Mouse (Mus musculus): Measurements from ENCODE around the gene Fth1. TPM values are rescaled to one million over a fixed set of nuclear protein-coding genes. Genes with fewer than 3 reads are reported as not detected.

Fth1 gene
- total and polyA plus RNA-seq, 3 experiments, result 2,797 to 3,430 (median 2,956) TPM

GRCm38 (mm10) chr19:9945800-9946564 lies 34.4 kb upstream of the Fth1 start:
- Histone ChIP-seq H3K27me3 (ENCODE audit: control insufficient read depth, insufficient read depth, low read length) (no peaks in the 10 kb centered on the region), H3K9ac (ENCODE audit: low read depth, low read length) (no peak overlapping the region), H3K27ac (no peak overlapping the region; the same call in 1 of the 2 replicates), H3K4me3 (no peak overlapping the region), H3K79me2 (replicated peaks; ENCODE audit: control insufficient read depth, insufficient read depth, low read length) (no peaks in the 10 kb centered on the region), H3K4me1 (ENCODE audit: control insufficient read depth, insufficient read depth, low read length) (peaks cover 14% of the 10 kb centered on the region), H3K36me3 (ENCODE audit: control insufficient read depth, insufficient read depth, low read length) (no peaks in the 10 kb centered on the region)
- no peak for TF ChIP-seq EP300 (IDR thresholded peaks at IDR 0.05; ENCODE audit: insufficient read depth, low read depth, low read length)
- 0 out of 2 replicates have a peak, but pooled peaks have one; percentile 20 for TF ChIP-seq POLR2A (IDR thresholded peaks at IDR 0.05; ENCODE audit: insufficient read depth, low read depth, low read length)
- peak in 1 of 2 experiments; percentile 56 for DNase-seq
- WGBS, result 72% methylated on average over 8 of the region's 8 CpGs
- intact Hi-C loops (cut with DNase I), result no loop called here

- Histone ChIP-seq H3K4me1 (ENCODE audit: control insufficient read depth, insufficient read depth, low read length) (peaks cover 14% of the 10 kb centered on the region), H3K27me3 (ENCODE audit: control insufficient read depth, insufficient read depth, low read length) (no peaks in the 10 kb centered on the region), H3K36me3 (ENCODE audit: control insufficient read depth, insufficient read depth, low read length) (no peaks in the 10 kb centered on the region), H3K4me3 (no peak overlapping the region), H3K9ac (ENCODE audit: low read depth, low read length) (no peak overlapping the region), H3K27ac (no peak overlapping the region; the same call in none of the 2 replicates), H3K79me2 (replicated peaks; ENCODE audit: control insufficient read depth, insufficient read depth, low read length) (no peaks in the 10 kb centered on the region)
- TF ChIP-seq EP300 (IDR thresholded peaks at IDR 0.05; ENCODE audit: insufficient read depth, low read depth, low read length) (peak; percentile 37; the same call in 1 of the 2 replicates), POLR2A (IDR thresholded peaks at IDR 0.05; ENCODE audit: insufficient read depth, low read depth, low read length) (no peak), CTCF (IDR thresholded peaks at IDR 0.05) (no peak)
- 16% methylated on average over 3 of the region's 3 CpGs for WGBS
- peak in 1 of 2 experiments; percentile 60 for DNase-seq
- intact Hi-C loops (cut with DNase I), result no loop called here
Measured at GRCm38 (mm10) chr19:9946986-9947385, 33.4 kb upstream of the Fth1 start.

- Histone ChIP-seq H3K9ac (ENCODE audit: low read depth, low read length) (no peak overlapping the region), H3K79me2 (replicated peaks; ENCODE audit: control insufficient read depth, insufficient read depth, low read length) (no peaks in the 10 kb centered on the region), H3K27ac (no peak overlapping the region; the same call in 1 of the 2 replicates), H3K4me1 (ENCODE audit: control insufficient read depth, insufficient read depth, low read length) (peaks cover 6% of the 10 kb centered on the region), H3K4me3 (no peak overlapping the region), H3K36me3 (ENCODE audit: control insufficient read depth, insufficient read depth, low read length) (no peaks in the 10 kb centered on the region), H3K27me3 (ENCODE audit: control insufficient read depth, insufficient read depth, low read length) (no peaks in the 10 kb centered on the region)
- WGBS, result 58% methylated on average over 3 of the region's 3 CpGs
- intact Hi-C loops (cut with DNase I), result no loop called here
- TF ChIP-seq CTCF (IDR thresholded peaks at IDR 0.05), result no peak
- no peak for TF ChIP-seq EP300 (IDR thresholded peaks at IDR 0.05; ENCODE audit: insufficient read depth, low read depth, low read length)
- TF ChIP-seq POLR2A (IDR thresholded peaks at IDR 0.05; ENCODE audit: insufficient read depth, low read depth, low read length), result no peak
- DNase-seq, result no peak
Measured at GRCm38 (mm10) chr19:9952390-9952789, 28.0 kb upstream of the Fth1 start.

DNA sequence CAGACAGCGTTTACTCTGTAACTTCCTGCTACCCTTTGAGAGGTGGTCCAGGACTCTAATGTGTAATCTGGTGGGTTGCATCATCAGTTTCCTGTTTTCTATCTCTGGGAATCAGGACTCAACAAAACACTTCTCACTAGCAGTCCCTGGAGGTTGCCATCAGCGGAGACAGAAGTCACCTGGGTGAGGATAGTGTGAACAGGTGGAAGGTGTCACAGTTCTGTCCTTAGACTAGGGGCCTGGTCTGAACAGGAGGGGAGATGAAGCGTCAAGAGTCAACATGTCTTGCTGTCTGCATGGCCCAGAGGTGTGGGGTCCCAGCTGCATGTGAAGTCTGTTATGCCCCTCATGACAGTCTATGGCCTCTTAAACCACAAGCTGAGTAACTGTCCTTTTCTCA lies 27.5 kb upstream of the Fth1 start:
- no peak overlapping the region for H3K9ac ChIP-seq (ENCODE audit: low read depth, low read length)
- no peaks in the 10 kb centered on the region for H3K79me2 ChIP-seq (replicated peaks; ENCODE audit: control insufficient read depth, insufficient read depth, low read length)
- WGBS, result 87% methylated on average over 3 of the region's 3 CpGs
- no peak for TF ChIP-seq POLR2A (IDR thresholded peaks at IDR 0.05; ENCODE audit: insufficient read depth, low read depth, low read length)
- TF ChIP-seq CTCF (IDR thresholded peaks at IDR 0.05), result no peak
- no peak for TF ChIP-seq EP300 (IDR thresholded peaks at IDR 0.05; ENCODE audit: insufficient read depth, low read depth, low read length)
- no peak overlapping the region for H3K4me3 ChIP-seq
- H3K36me3 ChIP-seq (ENCODE audit: control insufficient read depth, insufficient read depth, low read length), result no peaks in the 10 kb centered on the region
- intact Hi-C loops (cut with DNase I), result no loop called here
- H3K27ac ChIP-seq, result no peak overlapping the region; the same call in 1 of the 2 replicates
- DNase-seq, result no peak
- no peaks in the 10 kb centered on the region for H3K27me3 ChIP-seq (ENCODE audit: control insufficient read depth, insufficient read depth, low read length)
- H3K4me1 ChIP-seq (ENCODE audit: control insufficient read depth, insufficient read depth, low read length), result peaks cover 4% of the 10 kb centered on the region; the same call in 1 of the 2 replicates

DNA sequence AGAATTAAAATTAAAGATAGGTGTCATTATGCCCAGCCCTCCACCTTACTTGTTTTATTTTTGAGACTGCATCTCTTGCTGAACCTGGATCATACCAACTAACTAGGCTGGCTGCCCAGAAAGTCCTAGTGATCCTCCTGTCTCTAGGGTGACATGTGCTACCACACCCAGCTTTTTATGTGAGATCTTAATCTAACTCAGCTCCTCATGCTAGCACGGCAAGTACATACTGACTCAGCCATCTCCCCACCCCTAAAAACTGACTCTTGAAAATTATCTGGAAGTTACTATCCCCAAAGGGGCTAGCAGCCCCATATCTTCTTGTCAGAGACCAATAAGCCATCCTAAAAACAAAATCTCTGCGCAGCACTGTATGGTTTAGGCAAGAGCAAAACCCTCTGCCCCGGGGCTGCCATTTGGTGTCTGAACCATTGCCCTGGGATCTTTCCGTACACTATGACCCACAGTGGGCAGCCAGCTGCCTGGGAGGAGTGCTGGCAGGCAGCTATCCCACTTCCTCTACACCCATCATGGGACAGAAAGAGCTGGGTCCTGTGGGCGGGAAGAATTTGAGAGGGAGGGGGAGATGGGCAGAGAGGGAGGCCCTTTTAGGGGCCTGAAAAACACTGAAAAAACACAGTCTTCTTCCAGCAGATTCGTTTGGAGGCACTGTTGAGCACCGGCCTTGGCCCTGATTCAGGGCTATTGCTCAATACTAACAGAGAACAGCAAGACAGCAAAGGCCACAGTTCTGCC lies 26.2 kb upstream of the Fth1 start:
- no peak overlapping the region for H3K9ac ChIP-seq (ENCODE audit: low read depth, low read length)
- H3K79me2 ChIP-seq (replicated peaks; ENCODE audit: control insufficient read depth, insufficient read depth, low read length), result no peaks in the 10 kb centered on the region
- intact Hi-C loops (cut with DNase I), result no loop called here
- no peaks in the 10 kb centered on the region for H3K27me3 ChIP-seq (ENCODE audit: control insufficient read depth, insufficient read depth, low read length)
- peak overlapping the region; percentile 32; the same call in 1 of the 2 replicates for H3K4me3 ChIP-seq
- TF ChIP-seq CTCF (IDR thresholded peaks at IDR 0.05) (no peak), EP300 (IDR thresholded peaks at IDR 0.05; ENCODE audit: insufficient read depth, low read depth, low read length) (peak; percentile 58; the same call in 1 of the 2 replicates), POLR2A (IDR thresholded peaks at IDR 0.05; ENCODE audit: insufficient read depth, low read depth, low read length) (peak; percentile 36; the same call in 1 of the 2 replicates)
- DNase-seq, result peak; percentile 81 to 90
- peaks cover 4% of the 10 kb centered on the region; the same call in 1 of the 2 replicates for H3K4me1 ChIP-seq (ENCODE audit: control insufficient read depth, insufficient read depth, low read length)
- H3K36me3 ChIP-seq (ENCODE audit: control insufficient read depth, insufficient read depth, low read length), result no peaks in the 10 kb centered on the region
- WGBS, result 19% methylated on average over 7 of the region's 7 CpGs
- H3K27ac ChIP-seq, result peak overlapping the region; percentile 82

Data from heart, adult 2 months (tissue).